Mouse (Mus musculus): ENCODE data around the gene Gm29776. TPM values are rescaled to one million over a fixed set of nuclear protein-coding genes. Genes with fewer than 3 reads are reported as not detected.

The Gm29776 gene
- total and polyA plus RNA-seq, 2 experiments from 2014 or later, result 0.11 TPM; not detected in 1

DNA sequence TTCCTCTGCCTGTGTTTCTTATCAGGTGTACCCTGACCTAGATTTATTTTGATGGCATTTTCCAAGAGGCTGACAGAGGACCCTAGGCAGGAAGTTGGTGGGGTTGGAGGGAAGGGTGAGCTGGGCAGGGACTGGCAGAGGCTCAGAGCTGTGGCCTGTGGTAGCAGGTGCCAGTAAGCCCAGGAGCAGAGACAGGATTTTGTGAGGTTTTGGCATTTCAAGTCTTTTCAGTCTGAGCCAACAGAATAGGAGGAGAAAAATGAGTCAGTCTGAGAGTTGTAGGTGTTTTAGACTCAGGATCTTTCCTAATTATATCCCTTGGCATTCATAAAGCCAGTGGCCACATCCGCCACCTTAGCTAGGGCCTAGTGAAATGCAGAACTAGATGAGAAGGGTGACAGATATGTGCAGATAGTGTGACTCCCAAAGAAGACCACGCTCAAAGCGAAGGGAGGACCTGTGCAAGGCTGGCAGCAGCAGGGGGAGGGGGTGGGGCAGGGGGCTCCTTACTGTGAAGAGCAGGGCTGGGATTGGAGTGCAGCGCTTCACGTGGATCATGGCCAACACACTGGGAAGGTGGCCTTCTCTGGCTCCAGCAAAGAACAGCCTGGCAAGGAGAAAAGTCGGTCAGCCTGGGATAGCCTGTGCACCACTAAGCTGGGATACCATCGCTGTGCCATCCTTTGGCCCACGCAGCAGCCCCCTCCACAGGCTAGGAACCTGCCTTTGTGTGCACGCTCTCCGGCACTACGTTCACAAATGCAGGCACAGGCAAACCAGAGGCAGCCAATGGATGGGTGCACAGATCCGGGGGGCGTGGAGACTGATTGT is 30.4 kb upstream of the Gm29776 start:
- ATAC-seq (ENCODE audit: insufficient read depth, low read depth), result no peak
- Histone ChIP-seq H3K9me3 (replicated peaks; ENCODE audit: control insufficient read depth, low read length) (no peaks in the 10 kb centered on the region), H3K4me1 (ENCODE audit: control insufficient read depth, insufficient read depth) (no peaks in the 10 kb centered on the region), H3K36me3 (replicated peaks; ENCODE audit: control insufficient read depth, insufficient read depth, low read length) (no peaks in the 10 kb centered on the region), H3K4me2 (ENCODE audit: low read depth, low read length) (no peak overlapping the region), H3K9ac (replicated peaks; ENCODE audit: low read depth, low read length) (no peak overlapping the region), H3K27ac (ENCODE audit: low read depth) (no peak overlapping the region), H3K4me3 (ENCODE audit: low read depth, low read length) (no peak overlapping the region), H3K27me3 (ENCODE audit: control insufficient read depth, insufficient read depth, low read length) (no peaks in the 10 kb centered on the region)
- DNase-seq (ENCODE audit: low spot score), result no peak
- TF ChIP-seq EP300 (IDR thresholded peaks at IDR 0.05; ENCODE audit: low read depth) (no peak), CTCF (IDR thresholded peaks at IDR 0.05; ENCODE audit: low read depth) (no peak)
- WGBS, result 73% methylated on average over 13 of the region's 13 CpGs

DNA sequence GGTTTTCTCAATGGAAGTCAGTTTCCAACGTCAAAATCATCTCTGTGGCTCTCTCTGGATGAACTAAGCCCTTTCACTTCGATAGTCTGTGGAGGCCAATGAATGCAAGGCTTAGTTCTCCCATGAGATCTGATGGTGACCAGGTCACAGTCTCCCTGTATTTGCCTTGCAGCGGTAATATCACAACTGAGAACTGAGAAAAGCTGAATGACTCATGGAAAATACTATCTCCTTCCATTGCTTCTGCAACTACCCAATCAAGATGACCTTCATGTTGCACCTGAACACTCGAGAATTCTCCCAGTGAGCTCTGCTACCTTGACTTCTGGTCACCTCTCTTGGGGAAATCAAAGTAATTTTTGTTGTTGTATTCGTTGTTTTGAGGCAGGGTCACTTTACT is 28.9 kb upstream of the Gm29776 start:
- Histone ChIP-seq H3K4me2 (ENCODE audit: low read depth, low read length) (no peak overlapping the region), H3K27ac (ENCODE audit: low read depth) (no peak overlapping the region), H3K9ac (replicated peaks; ENCODE audit: low read depth, low read length) (no peak overlapping the region), H3K4me3 (ENCODE audit: low read depth, low read length) (no peak overlapping the region), H3K9me3 (replicated peaks; ENCODE audit: control insufficient read depth, low read length) (no peaks in the 10 kb centered on the region), H3K27me3 (ENCODE audit: control insufficient read depth, insufficient read depth, low read length) (no peaks in the 10 kb centered on the region), H3K4me1 (ENCODE audit: control insufficient read depth, insufficient read depth) (no peaks in the 10 kb centered on the region), H3K36me3 (replicated peaks; ENCODE audit: control insufficient read depth, insufficient read depth, low read length) (no peaks in the 10 kb centered on the region)
- DNase-seq (ENCODE audit: low spot score), result no peak
- ATAC-seq (ENCODE audit: insufficient read depth, low read depth), result no peak
- 72% methylated on average over 5 of the region's 5 CpGs for WGBS
- TF ChIP-seq EP300 (IDR thresholded peaks at IDR 0.05; ENCODE audit: low read depth), result no peak
- no peak for TF ChIP-seq CTCF (IDR thresholded peaks at IDR 0.05; ENCODE audit: low read depth)

DNA sequence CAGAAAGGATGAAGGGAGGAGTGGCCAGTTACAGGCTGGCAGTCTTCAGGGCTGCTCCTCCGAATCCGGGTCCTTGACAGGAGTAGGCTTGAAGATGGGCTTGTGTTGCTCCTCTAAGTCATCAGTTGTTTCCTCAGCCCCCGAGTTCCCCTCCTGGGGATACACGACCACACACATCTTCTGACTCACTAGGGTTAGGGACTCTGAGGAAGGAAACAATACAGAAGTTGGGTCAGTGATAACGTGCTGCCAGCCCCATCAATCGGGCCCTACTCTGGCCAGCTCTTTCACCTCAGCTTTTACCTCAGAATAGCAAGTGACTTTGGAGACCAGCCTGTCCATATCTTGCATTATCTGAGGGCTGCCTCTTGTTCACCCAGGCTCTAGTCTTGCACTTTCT is 25.4 kb upstream of the Gm29776 start:
- ATAC-seq (ENCODE audit: insufficient read depth, low read depth) (no peak), DNase-seq (ENCODE audit: low spot score) (no peak)
- H3K4me3 ChIP-seq (ENCODE audit: low read depth, low read length), result no peak overlapping the region
- no peak overlapping the region for H3K27ac ChIP-seq (ENCODE audit: low read depth)
- TF ChIP-seq EP300 (IDR thresholded peaks at IDR 0.05; ENCODE audit: low read depth) (no peak), CTCF (IDR thresholded peaks at IDR 0.05; ENCODE audit: low read depth) (no peak)
- H3K9me3 ChIP-seq (replicated peaks; ENCODE audit: control insufficient read depth, low read length), result no peaks in the 10 kb centered on the region
- no peaks in the 10 kb centered on the region for H3K4me1 ChIP-seq (ENCODE audit: control insufficient read depth, insufficient read depth)
- no peak overlapping the region for H3K4me2 ChIP-seq (ENCODE audit: low read depth, low read length)
- WGBS, result 60% methylated on average over 6 of the region's 6 CpGs
- H3K27me3 ChIP-seq (ENCODE audit: control insufficient read depth, insufficient read depth, low read length), result no peaks in the 10 kb centered on the region
- no peak overlapping the region for H3K9ac ChIP-seq (replicated peaks; ENCODE audit: low read depth, low read length)
- no peaks in the 10 kb centered on the region for H3K36me3 ChIP-seq (replicated peaks; ENCODE audit: control insufficient read depth, insufficient read depth, low read length)

DNA sequence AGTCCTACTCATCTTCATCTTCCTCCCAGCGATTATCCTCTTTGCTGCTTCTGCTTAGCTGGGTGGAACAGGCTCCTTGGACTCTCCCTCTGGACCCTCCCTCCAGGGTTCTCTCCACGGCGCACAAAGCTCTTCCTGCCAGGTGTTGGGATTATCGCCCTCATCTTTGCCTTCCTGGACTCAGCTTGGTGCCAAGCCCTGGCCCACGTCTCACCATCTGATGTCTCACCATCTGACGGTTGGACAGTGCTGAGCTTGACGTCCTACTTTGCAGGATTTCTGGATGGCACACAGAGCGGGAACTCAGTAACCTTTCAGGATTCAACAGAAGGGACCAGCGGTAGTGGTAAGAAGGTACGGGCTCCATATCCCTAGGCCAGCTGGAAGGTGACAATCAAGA is 23.1 kb upstream of the Gm29776 start:
- no peak overlapping the region for H3K4me3 ChIP-seq (ENCODE audit: low read depth, low read length)
- H3K27me3 ChIP-seq (ENCODE audit: control insufficient read depth, insufficient read depth, low read length), result no peaks in the 10 kb centered on the region
- DNase-seq (ENCODE audit: low spot score) (no peak), ATAC-seq (ENCODE audit: insufficient read depth, low read depth) (no peak)
- 78% methylated on average over 10 of the region's 10 CpGs for WGBS
- no peaks in the 10 kb centered on the region for H3K9me3 ChIP-seq (replicated peaks; ENCODE audit: control insufficient read depth, low read length)
- H3K9ac ChIP-seq (replicated peaks; ENCODE audit: low read depth, low read length), result no peak overlapping the region
- H3K4me1 ChIP-seq (ENCODE audit: control insufficient read depth, insufficient read depth), result no peaks in the 10 kb centered on the region
- no peaks in the 10 kb centered on the region for H3K36me3 ChIP-seq (replicated peaks; ENCODE audit: control insufficient read depth, insufficient read depth, low read length)
- H3K27ac ChIP-seq (ENCODE audit: low read depth), result no peak overlapping the region
- H3K4me2 ChIP-seq (ENCODE audit: low read depth, low read length), result no peak overlapping the region
- TF ChIP-seq CTCF (IDR thresholded peaks at IDR 0.05; ENCODE audit: low read depth) (no peak), EP300 (IDR thresholded peaks at IDR 0.05; ENCODE audit: low read depth) (no peak)

- Histone ChIP-seq H3K36me3 (replicated peaks; ENCODE audit: control insufficient read depth, insufficient read depth, low read length) (no peaks in the 10 kb centered on the region), H3K27me3 (ENCODE audit: control insufficient read depth, insufficient read depth, low read length) (no peaks in the 10 kb centered on the region), H3K4me3 (ENCODE audit: low read depth, low read length) (no peak overlapping the region), H3K27ac (ENCODE audit: low read depth) (no peak overlapping the region), H3K9me3 (replicated peaks; ENCODE audit: control insufficient read depth, low read length) (no peaks in the 10 kb centered on the region), H3K4me2 (ENCODE audit: low read depth, low read length) (no peak overlapping the region), H3K4me1 (ENCODE audit: control insufficient read depth, insufficient read depth) (no peaks in the 10 kb centered on the region), H3K9ac (replicated peaks; ENCODE audit: low read depth, low read length) (no peak overlapping the region)
- no peak for TF ChIP-seq EP300 (IDR thresholded peaks at IDR 0.05; ENCODE audit: low read depth)
- no peak for TF ChIP-seq CTCF (IDR thresholded peaks at IDR 0.05; ENCODE audit: low read depth)
- DNase-seq (ENCODE audit: low spot score), result no peak
- no peak for ATAC-seq (ENCODE audit: insufficient read depth, low read depth)
- WGBS, result 83% methylated on average over 7 of the region's 7 CpGs
Observed at GRCm38 (mm10) chr14:54720654-54721350, 22.2 kb upstream of the Gm29776 start.

Data from heart, postnatal 0 days (tissue).